Mouse (Mus musculus) thymus, adult 2 months (tissue): ENCODE measurements around the gene Anks1b.

Experiments
- CTCF ChIP-seq: fragments of 200-500 bp; IDR thresholded peaks from 2 replicates; pipeline ENCODE4 v1.5.1; 2012; ENCODE audit warnings: mild to moderate bottlenecking, control low read depth, low read length, moderate library complexity, borderline replicate concordance; ENCODE audit not compliant: control insufficient read depth, poor library complexity, insufficient read depth; ENCODE audit errors: extremely low read depth
- POLR2A ChIP-seq: fragments of 200-500 bp; IDR thresholded peaks from 2 replicates; pipeline ENCODE4 v1.6.1; 2012; ENCODE audit warnings: mild to moderate bottlenecking, low read length, control low read depth, moderate library complexity; ENCODE audit not compliant: control insufficient read depth, poor library complexity, insufficient read depth; ENCODE audit errors: extremely low read depth

GRCm38 (mm10) chr10:90830268-90830585 lies 956.9 kb downstream of the Anks1b start:
- TF ChIP-seq CTCF = no peak
- TF ChIP-seq POLR2A = no peak
